Mouse (Mus musculus): ENCODE data around the gene Zscan29. TPM values are rescaled to one million over a fixed set of nuclear protein-coding genes. Genes with fewer than 3 reads are reported as not detected.

Gene Zscan29
- 6.3 and 8.2 TPM in 2 replicates for polyA plus RNA-seq (2014; fragmentation: Nextera tagmentation; extraction: Ambion mirVana)

DNA sequence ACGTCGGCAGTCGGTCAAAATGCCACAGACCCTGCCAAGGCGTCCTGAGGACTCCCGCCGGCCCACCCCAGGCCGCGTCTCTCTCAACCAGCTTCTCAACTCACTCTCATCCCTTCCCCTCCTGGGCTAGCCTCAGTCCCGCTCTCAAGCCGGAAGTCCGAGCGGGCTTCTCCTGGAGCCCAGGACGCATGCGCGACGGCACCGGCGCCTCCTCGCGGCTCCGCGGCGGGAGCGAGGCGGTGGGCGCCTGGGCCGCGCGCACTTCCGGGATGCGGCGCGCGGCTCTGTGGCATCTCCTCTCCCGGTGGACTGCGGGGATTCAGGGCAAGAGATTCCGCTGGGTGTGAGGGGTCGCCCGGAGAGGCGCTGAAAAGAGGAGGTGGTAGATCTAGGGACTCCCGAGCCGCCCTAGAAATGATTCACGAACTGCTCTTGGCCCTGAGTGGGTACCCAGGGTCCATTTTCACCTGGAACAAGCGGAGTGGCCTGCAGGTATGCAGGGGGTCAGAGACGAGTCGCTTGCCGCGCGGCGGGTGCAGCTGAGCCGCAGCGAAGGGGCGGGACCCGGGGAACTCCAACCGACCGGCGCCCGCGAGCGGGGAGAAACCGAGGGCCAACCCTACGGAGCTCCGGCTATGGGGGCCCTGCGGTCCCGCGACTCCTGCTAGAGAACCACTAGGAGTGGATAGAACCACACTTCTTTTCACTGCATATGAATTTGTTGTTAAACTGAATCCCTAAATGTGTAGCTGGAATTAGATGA, at the start of gene Zscan29:
Gene Zscan29, minus strand, starts transcription at position 146 of the 763 bp plus-strand sequence.
- peak; percentile 96 for ATAC-seq (replicated peaks; ENCODE audit: insufficient number of reproducible peaks, low FRiP score, low TSS enrichment)
- Histone ChIP-seq H3K27me3 (ENCODE audit: control insufficient read depth, insufficient read depth, low read length) (no peaks in the 10 kb centered on the region), H3K4me2 (peak within 1 kb of the TSS; percentile 96), H3K4me1 (ENCODE audit: control insufficient read depth, insufficient read depth, low read length) (peaks cover 15% of the 10 kb centered on the region), H3K36me3 (ENCODE audit: control insufficient read depth, insufficient read depth, low read length) (no peaks in the 10 kb centered on the region; the same call in 1 of the 2 replicates), H3K27ac (ENCODE audit: low read depth, low read length) (peak within 1 kb of the TSS; percentile 76), H3K9me3 (replicated peaks; ENCODE audit: control insufficient read depth, low read length) (no peaks in the 10 kb centered on the region), H3K9ac (ENCODE audit: low read depth, low read length) (peak within 1 kb of the TSS; percentile 93), H3K4me3 (ENCODE audit: low read depth, low read length) (peak within 1 kb of the TSS; percentile 97)
- WGBS (ENCODE audit: insufficient replicate concordance): under 1% methylated on average over 63 of the region's 66 CpGs

DNA sequence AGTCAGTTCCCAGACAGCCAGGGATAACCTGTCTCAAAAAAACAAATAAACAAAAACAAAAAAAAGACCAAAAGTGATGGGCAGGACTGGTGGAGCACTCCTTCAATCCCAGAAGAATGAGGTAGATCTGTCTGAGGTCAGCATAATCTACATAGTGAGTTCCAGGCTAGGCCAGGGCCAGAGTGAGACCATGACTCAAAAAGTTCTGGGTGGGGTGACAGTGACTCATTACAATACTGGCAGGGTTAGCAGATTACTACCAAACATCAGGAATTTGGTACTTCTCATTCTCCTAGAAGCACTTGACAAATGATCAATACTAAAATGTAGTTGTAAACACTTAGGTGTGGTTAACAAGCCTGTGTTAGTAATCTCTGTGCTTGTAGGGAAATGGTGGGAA, 49.1 kb upstream of the Zscan29 start:
- no peak for ATAC-seq (replicated peaks; ENCODE audit: insufficient number of reproducible peaks, low FRiP score, low TSS enrichment)
- Histone ChIP-seq H3K4me1 (ENCODE audit: control insufficient read depth, insufficient read depth, low read length) (no peaks in the 10 kb centered on the region), H3K9ac (ENCODE audit: low read depth, low read length) (no peak overlapping the region), H3K36me3 (ENCODE audit: control insufficient read depth, insufficient read depth, low read length) (peaks cover 28% of the 10 kb centered on the region), H3K4me2 (no peak overlapping the region), H3K9me3 (replicated peaks; ENCODE audit: control insufficient read depth, low read length) (no peaks in the 10 kb centered on the region), H3K27me3 (ENCODE audit: control insufficient read depth, insufficient read depth, low read length) (no peaks in the 10 kb centered on the region), H3K27ac (ENCODE audit: low read depth, low read length) (no peak overlapping the region), H3K4me3 (ENCODE audit: low read depth, low read length) (no peak overlapping the region)

DNA sequence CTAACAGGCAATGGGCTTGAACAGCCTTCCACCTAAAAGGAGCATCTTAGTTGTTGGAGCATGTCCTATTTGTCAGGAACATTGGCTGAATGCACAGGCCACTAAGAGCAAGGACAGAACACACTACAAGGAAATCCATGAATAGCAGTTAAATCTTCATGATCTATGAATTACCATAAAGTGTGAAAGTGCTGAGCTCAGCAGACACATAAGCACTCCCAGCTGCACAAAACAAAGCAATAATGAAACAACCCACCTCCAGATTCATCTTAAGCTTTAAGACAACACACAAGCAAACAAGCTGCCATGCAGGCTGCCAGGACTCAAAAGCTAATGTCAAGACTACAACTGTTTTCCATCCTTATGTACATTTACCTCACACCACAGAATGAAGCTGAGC, 48.3 kb upstream of the Zscan29 start:
- Histone ChIP-seq H3K36me3 (ENCODE audit: control insufficient read depth, insufficient read depth, low read length) (peaks cover 31% of the 10 kb centered on the region), H3K9me3 (replicated peaks; ENCODE audit: control insufficient read depth, low read length) (no peaks in the 10 kb centered on the region), H3K4me2 (no peak overlapping the region), H3K27ac (ENCODE audit: low read depth, low read length) (no peak overlapping the region), H3K4me1 (ENCODE audit: control insufficient read depth, insufficient read depth, low read length) (no peaks in the 10 kb centered on the region), H3K9ac (ENCODE audit: low read depth, low read length) (no peak overlapping the region), H3K4me3 (ENCODE audit: low read depth, low read length) (no peak overlapping the region), H3K27me3 (ENCODE audit: control insufficient read depth, insufficient read depth, low read length) (no peaks in the 10 kb centered on the region)
- ATAC-seq (replicated peaks; ENCODE audit: insufficient number of reproducible peaks, low FRiP score, low TSS enrichment): no peak

DNA sequence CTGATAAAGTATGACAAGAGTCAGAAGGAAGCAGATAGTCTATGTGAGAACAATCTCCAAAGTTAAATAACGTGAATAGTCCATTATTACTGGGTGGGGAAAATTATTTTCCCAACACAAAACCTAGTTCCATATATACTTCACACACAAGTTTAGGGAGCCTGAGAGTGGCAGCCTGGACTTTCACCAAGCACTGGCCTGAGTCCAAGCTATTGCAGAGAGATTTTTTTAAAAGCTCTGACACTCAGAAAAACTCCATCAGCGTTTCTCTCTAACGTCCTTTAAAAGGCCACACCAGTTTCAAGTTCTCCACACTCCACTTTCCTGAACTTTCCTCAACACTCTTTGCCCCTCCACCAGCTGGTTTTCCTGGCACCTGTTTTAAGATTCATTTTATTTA, 43.6 kb upstream of the Zscan29 start:
- WGBS (ENCODE audit: insufficient replicate concordance): 79% methylated on average over 3 of the region's 3 CpGs
- Histone ChIP-seq H3K36me3 (ENCODE audit: control insufficient read depth, insufficient read depth, low read length) (peaks cover 30% of the 10 kb centered on the region), H3K9me3 (replicated peaks; ENCODE audit: control insufficient read depth, low read length) (no peaks in the 10 kb centered on the region), H3K4me1 (ENCODE audit: control insufficient read depth, insufficient read depth, low read length) (no peaks in the 10 kb centered on the region), H3K9ac (ENCODE audit: low read depth, low read length) (no peak overlapping the region), H3K4me3 (ENCODE audit: low read depth, low read length) (no peak overlapping the region), H3K27me3 (ENCODE audit: control insufficient read depth, insufficient read depth, low read length) (no peaks in the 10 kb centered on the region), H3K4me2 (no peak overlapping the region), H3K27ac (ENCODE audit: low read depth, low read length) (no peak overlapping the region)
- no peak for ATAC-seq (replicated peaks; ENCODE audit: insufficient number of reproducible peaks, low FRiP score, low TSS enrichment)

DNA sequence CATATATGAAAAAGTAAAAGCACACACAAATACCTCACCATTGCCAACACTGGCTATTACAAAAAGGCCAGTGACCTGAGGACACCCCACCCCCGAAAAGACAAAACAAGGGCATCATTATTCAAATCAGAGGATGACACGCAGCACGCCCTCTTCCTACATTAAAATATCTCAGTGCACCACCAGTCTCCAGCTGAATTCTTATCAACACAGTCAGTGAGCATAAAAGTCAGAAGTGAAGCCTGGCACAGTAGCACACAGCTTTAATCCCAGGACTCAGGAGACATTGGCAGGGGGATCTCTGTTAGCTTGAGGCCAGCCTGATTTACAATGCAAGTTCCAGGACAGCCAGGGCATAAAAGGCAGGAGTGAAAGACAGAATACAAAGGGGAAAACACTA, 35.6 kb upstream of the Zscan29 start:
- H3K36me3 ChIP-seq (ENCODE audit: control insufficient read depth, insufficient read depth, low read length): peaks cover 62% of the 10 kb centered on the region
- no peak overlapping the region for H3K4me2 ChIP-seq
- no peak overlapping the region for H3K27ac ChIP-seq (ENCODE audit: low read depth, low read length)
- H3K27me3 ChIP-seq (ENCODE audit: control insufficient read depth, insufficient read depth, low read length): no peaks in the 10 kb centered on the region
- 87% methylated on average over 3 of the region's 3 CpGs for WGBS (ENCODE audit: insufficient replicate concordance)
- H3K9ac ChIP-seq (ENCODE audit: low read depth, low read length): no peak overlapping the region
- H3K4me3 ChIP-seq (ENCODE audit: low read depth, low read length): no peak overlapping the region
- no peaks in the 10 kb centered on the region for H3K4me1 ChIP-seq (ENCODE audit: control insufficient read depth, insufficient read depth, low read length)
- no peak for ATAC-seq (replicated peaks; ENCODE audit: insufficient number of reproducible peaks, low FRiP score, low TSS enrichment)
- no peaks in the 10 kb centered on the region for H3K9me3 ChIP-seq (replicated peaks; ENCODE audit: control insufficient read depth, low read length)

DNA sequence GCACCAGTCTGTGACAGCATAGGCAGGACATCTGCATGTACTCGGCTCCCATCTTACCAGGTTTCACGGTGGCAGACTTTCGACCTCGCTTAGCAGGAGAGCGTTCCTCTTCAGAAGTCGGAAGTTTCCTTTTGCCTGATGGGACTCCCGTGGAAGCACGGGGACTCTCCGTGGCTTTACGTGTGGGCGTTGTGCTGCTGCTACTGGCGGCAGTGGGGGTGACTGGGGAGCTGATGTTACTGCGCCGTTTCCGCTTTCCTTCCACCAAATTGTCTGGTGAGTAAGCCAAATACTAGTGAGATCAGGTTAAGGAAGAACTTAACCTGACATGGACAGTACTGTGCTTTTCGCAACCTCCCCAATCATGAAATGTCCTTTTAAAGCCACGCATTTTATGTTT, 33.4 kb upstream of the Zscan29 start:
- 91% methylated on average over 17 of the region's 17 CpGs for WGBS (ENCODE audit: insufficient replicate concordance)
- H3K27me3 ChIP-seq (ENCODE audit: control insufficient read depth, insufficient read depth, low read length): no peaks in the 10 kb centered on the region
- ATAC-seq (replicated peaks; ENCODE audit: insufficient number of reproducible peaks, low FRiP score, low TSS enrichment): no peak
- no peak overlapping the region for H3K9ac ChIP-seq (ENCODE audit: low read depth, low read length)
- H3K4me3 ChIP-seq (ENCODE audit: low read depth, low read length): no peak overlapping the region
- no peak overlapping the region for H3K27ac ChIP-seq (ENCODE audit: low read depth, low read length)
- peaks cover 56% of the 10 kb centered on the region for H3K36me3 ChIP-seq (ENCODE audit: control insufficient read depth, insufficient read depth, low read length)
- H3K9me3 ChIP-seq (replicated peaks; ENCODE audit: control insufficient read depth, low read length): no peaks in the 10 kb centered on the region
- H3K4me1 ChIP-seq (ENCODE audit: control insufficient read depth, insufficient read depth, low read length): no peaks in the 10 kb centered on the region
- H3K4me2 ChIP-seq: no peak overlapping the region

DNA sequence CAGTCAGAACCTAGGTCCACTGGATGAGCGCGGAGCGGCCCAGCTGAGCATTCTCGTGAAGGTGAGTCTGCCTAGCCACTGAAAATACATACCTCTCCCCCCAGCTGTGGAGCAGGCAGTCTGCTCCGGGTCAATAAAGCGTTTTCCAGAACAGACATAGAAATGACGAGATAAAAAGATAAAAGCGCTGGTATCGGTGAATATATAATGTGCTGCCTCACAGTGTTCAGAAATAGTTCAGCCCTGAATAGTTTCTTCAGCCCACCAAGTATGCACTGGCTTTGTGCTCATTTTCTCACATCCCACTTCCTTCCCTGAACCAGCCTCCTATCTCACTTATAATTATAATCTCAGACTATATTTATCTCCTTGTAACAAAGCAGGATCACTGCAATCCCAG, 24.5 kb upstream of the Zscan29 start:
- Histone ChIP-seq H3K27ac (ENCODE audit: low read depth, low read length) (no peak overlapping the region), H3K4me2 (no peak overlapping the region), H3K4me1 (ENCODE audit: control insufficient read depth, insufficient read depth, low read length) (no peaks in the 10 kb centered on the region), H3K27me3 (ENCODE audit: control insufficient read depth, insufficient read depth, low read length) (no peaks in the 10 kb centered on the region), H3K4me3 (ENCODE audit: low read depth, low read length) (no peak overlapping the region), H3K9ac (ENCODE audit: low read depth, low read length) (no peak overlapping the region), H3K9me3 (replicated peaks; ENCODE audit: control insufficient read depth, low read length) (no peaks in the 10 kb centered on the region), H3K36me3 (ENCODE audit: control insufficient read depth, insufficient read depth, low read length) (peaks cover 35% of the 10 kb centered on the region)
- no peak for ATAC-seq (replicated peaks; ENCODE audit: insufficient number of reproducible peaks, low FRiP score, low TSS enrichment)
- 90% methylated on average over 9 of the region's 9 CpGs for WGBS (ENCODE audit: insufficient replicate concordance)

DNA sequence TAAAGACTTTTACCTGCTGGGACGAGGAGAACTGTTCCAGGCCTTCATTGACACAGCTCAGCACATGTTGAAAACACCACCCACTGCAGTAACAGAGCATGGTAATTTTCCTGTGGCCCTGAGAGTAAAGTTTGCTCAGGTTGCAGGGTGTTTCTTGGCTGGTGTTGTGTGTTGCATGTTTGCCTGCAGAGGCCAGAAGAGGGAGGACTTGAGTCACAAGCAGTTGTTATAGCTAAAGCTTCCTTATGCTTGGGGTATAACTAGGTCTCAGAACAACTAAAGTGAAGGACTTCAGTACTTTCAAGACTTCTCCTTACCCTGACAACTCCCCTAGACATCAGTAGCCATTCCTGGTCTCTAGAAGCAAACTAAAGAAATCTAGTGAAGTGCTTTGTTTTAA, 17.6 kb upstream of the Zscan29 start:
- 66% methylated on average over 1 of the region's 1 CpGs for WGBS (ENCODE audit: insufficient replicate concordance)
- no peak overlapping the region for H3K9ac ChIP-seq (ENCODE audit: low read depth, low read length)
- H3K36me3 ChIP-seq (ENCODE audit: control insufficient read depth, insufficient read depth, low read length): peaks cover 35% of the 10 kb centered on the region

DNA sequence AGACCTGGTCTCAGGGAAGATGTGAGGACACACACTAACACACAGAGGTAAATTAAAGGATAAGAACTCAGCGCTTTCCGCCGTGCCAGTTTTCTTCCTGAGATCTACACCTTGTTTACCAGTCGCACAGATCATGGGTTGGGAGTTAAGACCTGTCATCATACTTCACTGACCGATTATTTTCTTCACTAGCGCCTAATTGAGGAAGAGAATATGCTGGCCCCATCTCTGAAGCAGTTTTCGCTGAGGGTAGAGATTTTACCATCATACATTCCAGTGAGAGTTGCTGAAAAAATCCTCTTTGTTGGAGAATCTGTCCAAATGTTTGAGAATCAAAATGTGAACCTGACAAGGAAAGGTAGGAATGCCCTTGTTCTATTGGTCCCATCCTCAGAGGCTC, 13.2 kb upstream of the Zscan29 start:
- Histone ChIP-seq H3K9me3 (replicated peaks; ENCODE audit: control insufficient read depth, low read length) (no peaks in the 10 kb centered on the region), H3K27ac (ENCODE audit: low read depth, low read length) (no peak overlapping the region), H3K4me1 (ENCODE audit: control insufficient read depth, insufficient read depth, low read length) (no peaks in the 10 kb centered on the region), H3K36me3 (ENCODE audit: control insufficient read depth, insufficient read depth, low read length) (peaks cover 20% of the 10 kb centered on the region), H3K4me3 (ENCODE audit: low read depth, low read length) (no peak overlapping the region), H3K4me2 (no peak overlapping the region), H3K9ac (ENCODE audit: low read depth, low read length) (no peak overlapping the region), H3K27me3 (ENCODE audit: control insufficient read depth, insufficient read depth, low read length) (no peaks in the 10 kb centered on the region)
- WGBS (ENCODE audit: insufficient replicate concordance): 93% methylated on average over 7 of the region's 7 CpGs
- no peak for ATAC-seq (replicated peaks; ENCODE audit: insufficient number of reproducible peaks, low FRiP score, low TSS enrichment)

More for the DNA sequence above, 17.6 kb upstream of the Zscan29 start:
- Histone ChIP-seq H3K4me3 (ENCODE audit: low read depth, low read length) (no peak overlapping the region), H3K27me3 (ENCODE audit: control insufficient read depth, insufficient read depth, low read length) (no peaks in the 10 kb centered on the region), H3K4me2 (no peak overlapping the region), H3K4me1 (ENCODE audit: control insufficient read depth, insufficient read depth, low read length) (no peaks in the 10 kb centered on the region), H3K27ac (ENCODE audit: low read depth, low read length) (no peak overlapping the region), H3K9me3 (replicated peaks; ENCODE audit: control insufficient read depth, low read length) (no peaks in the 10 kb centered on the region)
- ATAC-seq (replicated peaks; ENCODE audit: insufficient number of reproducible peaks, low FRiP score, low TSS enrichment): no peak

Data from heart, embryonic 11.5 days (tissue).